Mouse (Mus musculus) layer of hippocampus, postnatal 10 days (tissue): ENCODE data around the gene Nanp. TPM values are rescaled to one million over a fixed set of nuclear protein-coding genes. Genes with fewer than 3 reads are reported as not detected.

Experiments
- DNase-seq, 2 experiments: peaks; one replicate each; pipeline ENCODE4 v3.0.0; 2021; ENCODE audit warnings: low spot score in 2 of 2
- long read RNA-seq: library from polyadenylated mRNA; stranded (forward); transcript quantifications from one replicate; pipeline ENCODE4 v2.0.0, GENCODE M21; 2023
- total RNA-seq, 2 experiments: library from RNA; stranded (reverse); gene quantifications; 2 replicates each; pipeline ENCODE4 v1.2.3; 2021

Nanp gene
- total RNA-seq, result 10 to 100 TPM; 17.2 to 17.3 TPM
- long read RNA-seq, transcript Nanp-201 (2 exons, 1,394 nt), result major isoform, 33 of 34 reads
- long read RNA-seq, partial matches to known transcripts, result 1 of 34 reads
- long read RNA-seq, other reads (novel, unspliced or antisense), result 0 of 34 reads

DNA sequence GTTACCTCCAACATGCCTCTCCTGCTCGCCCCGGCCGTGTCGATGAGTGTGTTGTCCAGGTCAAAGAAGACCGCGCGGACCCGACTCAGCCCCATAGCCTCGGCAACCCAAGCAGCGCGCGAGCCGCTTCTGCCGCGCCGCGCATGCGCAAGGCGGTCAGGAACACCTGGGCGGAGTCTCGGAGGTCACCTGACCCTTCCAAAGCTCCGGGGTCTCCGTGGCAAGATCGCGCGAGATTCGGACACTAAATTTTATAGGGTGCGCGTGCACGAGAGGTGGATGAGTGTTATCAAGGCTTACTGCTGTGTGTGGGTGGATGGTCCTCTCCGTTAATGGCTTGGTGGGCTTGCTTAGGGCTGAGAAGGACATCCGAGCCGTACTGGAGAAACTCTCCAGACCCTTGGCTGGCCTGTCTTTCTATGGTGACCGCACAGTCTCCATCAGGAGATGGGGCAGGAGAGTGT lies at the start of gene Nanp, which contains the start of gene Ninl:
Gene Nanp, minus strand, starts transcription at position 167 of the 464 bp plus-strand sequence.
Gene Ninl, minus strand, starts transcription at position 151 of the 464 bp plus-strand sequence.
- DNase-seq, result peak; percentile 92 to 93

- no peak for DNase-seq
Measured at GRCm38 (mm10) chr2:151056637-151057036, 17.4 kb upstream of the Nanp start.

DNA sequence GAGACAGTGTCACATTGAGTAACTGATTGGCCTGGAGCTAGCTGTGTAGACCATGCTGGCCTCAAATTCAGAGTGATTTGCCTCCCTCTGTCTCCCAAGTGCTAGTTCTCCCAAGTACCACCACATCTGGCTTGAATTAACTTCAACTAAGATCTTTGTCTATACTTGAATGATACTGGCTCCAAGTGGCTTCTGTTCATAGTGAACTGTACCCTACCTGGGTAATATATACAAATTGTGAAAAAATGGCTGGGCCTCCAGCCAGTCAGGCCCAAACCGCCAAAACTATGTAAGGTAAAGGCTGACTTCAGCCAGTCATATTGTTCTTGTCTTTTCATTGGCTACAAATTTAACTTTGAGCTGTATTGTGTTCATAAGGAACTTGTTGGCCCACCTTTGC lies 1.2 kb upstream of the Nanp start:
- no peak for DNase-seq

DNA sequence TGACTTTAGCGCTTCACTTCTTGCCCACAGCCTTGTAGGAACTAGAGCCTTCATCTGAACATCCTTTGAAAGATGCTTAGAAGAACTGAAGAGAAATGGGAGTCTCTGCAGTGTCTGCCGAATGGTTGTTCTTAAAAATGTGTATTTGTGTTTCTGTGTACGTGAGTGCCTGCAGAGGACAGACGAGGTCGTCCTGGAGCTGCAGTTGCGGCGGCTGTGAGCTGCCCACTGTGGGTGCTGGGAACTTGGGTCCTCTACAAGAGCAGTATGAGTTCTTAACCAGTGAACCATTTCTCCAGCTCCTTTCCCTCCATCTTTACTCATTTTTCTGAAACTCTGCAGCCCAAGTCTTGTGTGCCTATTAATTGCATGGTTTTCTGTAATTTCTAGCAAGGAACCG lies 528 bp upstream of the Nanp start:
- peak in 1 of 2 experiments; percentile 8 for DNase-seq

GRCm38 (mm10) chr2:151038811-151039222 lies 381 bp downstream of the Nanp start:
- no peak for DNase-seq

- peak in 1 of 2 experiments; percentile 10 for DNase-seq
Measured at GRCm38 (mm10) chr2:151037876-151038552, 1.2 kb downstream of the Nanp start.

DNA sequence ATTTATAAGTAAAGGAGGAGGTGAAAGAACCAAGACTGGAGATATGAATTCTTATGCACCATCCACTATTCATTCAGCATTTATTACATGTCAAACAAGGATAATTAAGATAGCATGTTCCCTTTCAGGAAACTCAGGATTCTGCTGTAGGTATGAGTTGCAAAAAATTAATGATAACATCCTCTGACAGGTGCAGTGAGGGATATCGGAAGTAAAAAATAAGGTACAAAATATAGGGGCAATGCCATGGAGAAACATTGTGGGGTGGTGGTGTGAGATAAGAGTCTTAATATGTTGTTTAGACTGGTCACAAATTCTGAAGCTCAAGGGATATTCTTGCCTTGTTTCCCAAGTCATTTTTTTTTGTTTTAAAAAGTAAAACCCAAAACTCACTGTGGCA lies 1.9 kb downstream of the Nanp start:
- DNase-seq, result no peak

GRCm38 (mm10) chr2:151036721-151037120 lies 2.5 kb downstream of the Nanp start:
- no peak for DNase-seq

DNA sequence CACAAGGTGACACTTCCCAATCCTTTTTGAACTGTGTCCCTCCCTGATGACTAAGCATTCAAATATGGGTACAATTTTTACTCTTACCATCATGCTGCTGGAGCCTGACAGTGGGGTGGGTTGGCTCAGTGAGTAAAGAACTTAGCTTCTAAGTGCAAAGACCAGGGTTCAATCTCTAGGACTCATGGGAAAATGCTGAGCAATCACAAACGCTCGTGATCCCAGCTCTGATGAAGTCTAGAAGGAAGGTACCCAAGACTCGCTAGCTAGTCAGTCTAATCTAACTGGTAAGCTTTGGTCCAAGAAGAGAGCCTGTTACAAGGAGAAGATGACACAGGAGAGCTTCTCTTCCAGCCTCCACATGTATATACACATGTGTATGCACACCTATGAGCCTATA lies 4.8 kb downstream of the Nanp start:
- DNase-seq, result no peak

DNA sequence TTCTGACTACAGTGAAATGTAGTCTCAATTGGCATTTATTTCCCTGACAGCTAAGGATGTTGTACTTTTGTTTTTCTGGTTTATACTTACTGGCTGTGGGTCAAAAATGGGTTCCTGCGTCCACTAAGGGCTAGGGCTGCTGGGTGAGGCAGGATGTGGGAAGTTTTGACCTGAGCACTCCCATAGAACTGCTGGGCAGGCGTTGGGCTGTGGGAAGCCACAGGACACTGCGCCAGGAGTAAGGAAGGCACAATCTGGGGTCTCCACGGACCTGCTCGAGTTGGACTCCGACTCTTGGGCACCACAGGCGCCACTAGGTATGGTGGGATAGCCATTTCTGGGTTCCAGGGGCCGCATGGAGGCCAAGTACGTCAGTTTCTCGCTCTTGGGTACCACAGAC lies 18.0 kb downstream of the Nanp start:
- DNase-seq, result no peak

DNA sequence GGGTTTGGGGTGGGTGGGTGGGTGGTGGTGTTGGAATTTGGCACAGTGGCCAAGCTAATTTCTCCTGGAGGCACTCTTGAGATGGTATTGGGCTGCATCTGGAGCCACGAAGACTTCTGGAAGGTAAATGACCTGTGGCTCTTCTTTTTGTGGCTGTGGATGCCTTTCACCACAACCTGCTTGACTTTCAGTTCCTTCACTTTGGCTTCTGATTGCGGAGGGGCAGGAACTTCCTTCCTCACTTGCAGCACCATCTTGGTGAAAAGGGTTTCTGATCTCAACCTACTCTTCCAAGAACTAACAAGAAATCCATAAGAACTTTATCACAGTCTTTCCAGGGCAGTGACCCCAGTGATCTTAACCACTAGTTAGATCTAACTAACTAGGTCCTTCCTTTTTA lies 23.9 kb downstream of the Nanp start:
- no peak for DNase-seq

GRCm38 (mm10) chr2:151011273-151011672 lies 27.9 kb downstream of the Nanp start:
- DNase-seq, result no peak

DNA sequence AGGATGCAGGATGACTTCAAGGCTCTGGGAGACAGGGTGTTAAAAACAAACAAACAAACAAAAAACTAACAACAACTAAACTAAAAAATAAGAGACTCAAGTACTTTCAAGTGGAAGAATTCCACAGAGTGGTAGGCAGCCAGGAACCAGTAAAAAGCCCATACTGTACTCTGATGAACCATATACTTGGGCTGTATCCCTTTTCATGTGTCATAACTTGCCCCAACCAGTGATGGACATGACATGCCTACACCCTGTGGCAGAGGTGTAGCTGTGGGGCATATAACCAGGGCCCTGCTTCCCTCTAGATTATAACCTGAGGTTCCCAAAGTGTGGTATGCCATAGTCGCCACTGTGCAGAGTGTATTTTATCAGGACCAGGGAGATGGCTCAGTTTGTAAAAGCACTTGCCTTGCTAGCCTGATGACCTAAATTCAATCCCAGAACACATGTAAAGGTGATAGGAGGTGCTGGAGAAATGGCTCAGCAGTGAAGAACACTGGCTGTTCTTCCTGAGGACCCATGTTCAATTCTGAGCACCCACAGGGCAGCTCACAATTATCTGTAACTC lies 29.6 kb downstream of the Nanp start:
- no peak for DNase-seq

DNA sequence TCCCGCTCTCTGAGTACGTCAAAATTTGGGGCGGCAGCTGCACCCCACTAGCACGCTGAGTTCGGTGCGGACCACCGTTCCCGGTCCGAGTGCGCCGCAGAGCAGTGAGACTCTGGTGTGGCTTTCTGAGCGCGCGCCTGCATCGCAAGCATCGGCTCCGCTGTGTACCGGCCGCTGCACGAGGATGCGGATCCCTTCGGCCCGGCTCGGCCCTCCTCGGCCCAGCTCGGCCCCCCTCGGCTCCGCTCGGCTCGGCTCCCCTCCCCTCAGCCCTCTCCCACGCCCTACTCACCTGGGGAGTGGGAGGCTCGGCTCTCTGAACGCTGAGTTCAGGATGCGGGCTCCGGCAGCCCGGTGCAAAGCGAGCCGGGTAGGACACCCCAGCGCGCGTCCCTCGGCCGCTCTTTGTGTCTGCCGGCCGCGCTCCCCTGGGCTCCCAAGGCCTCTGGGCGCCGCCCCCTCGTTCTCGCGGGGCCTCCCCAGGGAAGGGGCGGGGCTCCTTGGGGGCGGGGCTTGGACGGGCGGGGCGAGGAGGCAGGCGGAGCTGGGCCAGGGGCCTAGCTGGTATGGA lies 30.2 kb downstream of the Nanp start:
- peak; percentile 77 to 87 for DNase-seq

DNA sequence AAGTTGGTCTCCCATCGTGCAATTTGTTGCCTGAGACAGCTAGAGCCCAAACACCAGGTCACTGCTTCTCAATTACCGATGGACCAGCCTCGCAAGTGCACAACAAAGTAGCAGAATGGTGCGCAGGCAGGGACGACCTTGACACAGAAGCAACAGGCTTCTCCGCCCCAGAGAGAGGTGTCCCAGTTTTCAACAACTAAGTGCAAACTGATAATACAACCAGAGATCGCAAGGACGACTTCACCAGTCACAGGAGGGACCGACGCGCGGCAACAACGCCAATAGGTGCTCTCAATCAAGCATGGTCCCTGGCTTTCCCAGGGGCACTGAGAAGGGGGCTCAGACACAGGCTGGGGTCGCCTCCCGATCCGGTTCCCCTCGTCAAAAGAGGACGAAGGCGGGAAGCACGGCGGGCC lies 30.7 kb downstream of the Nanp start:
- no peak for DNase-seq

DNA sequence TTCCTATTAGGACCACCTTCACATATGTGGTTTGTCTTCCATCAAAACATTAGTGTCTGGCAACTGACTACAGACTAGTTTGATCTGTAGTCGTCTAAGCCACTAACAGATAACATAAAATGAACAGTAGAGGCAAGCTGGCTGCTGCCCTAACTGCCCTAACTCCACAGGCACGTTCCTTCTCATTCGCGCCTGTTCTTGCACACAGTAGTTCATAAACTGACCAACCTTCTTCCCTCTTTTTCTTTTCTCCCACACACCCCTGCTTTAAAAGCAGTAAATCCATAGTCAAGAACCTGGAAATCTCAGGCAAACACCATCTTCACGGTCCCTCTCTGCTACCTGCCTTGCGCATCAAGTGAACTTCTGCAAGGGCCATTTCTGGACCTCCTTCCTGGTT lies 31.2 kb downstream of the Nanp start:
- DNase-seq, result no peak

GRCm38 (mm10) chr2:151006281-151006945 lies 32.8 kb downstream of the Nanp start:
- no peak for DNase-seq

DNA sequence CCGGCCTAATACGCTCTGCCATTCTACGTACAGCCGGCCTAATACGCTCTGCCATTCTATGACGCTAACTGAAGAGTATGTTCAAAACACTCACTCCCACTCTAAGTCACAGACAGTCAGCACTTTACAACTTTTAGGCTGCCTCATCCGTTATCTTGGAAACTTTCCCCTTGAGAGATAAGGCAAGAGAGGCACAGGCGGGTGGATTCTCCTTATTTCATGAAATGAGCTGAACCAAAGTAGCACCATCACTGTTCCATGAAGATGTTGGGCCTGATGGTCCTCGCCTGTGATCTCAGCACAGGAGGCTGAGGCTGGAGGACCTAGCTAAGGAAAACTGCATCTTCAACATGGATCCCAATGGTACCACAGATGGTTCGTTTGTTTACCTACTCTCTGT lies 34.8 kb downstream of the Nanp start:
- DNase-seq, result no peak

DNA sequence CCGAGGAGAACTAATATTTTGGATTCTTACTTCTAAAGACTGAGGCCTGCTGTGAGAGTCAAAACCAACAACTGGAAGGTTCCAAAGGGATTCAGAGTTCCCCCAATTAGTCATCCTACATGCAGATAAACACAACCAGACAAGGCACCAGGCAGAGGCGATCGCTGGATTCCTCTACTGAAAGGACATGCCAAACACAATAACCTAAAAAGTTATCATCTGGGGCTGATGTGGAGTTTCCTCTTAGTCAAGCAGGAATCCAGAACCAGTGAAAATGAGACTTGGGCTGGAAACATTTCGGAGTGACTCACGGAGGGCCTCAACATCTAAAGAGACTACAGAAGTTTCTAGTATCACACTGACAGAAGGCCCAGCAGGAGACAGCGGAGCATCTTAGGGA lies 35.4 kb downstream of the Nanp start:
- DNase-seq, result no peak

GRCm38 (mm10) chr2:151001619-151002175 lies 37.5 kb downstream of the Nanp start:
- no peak for DNase-seq

- peak; percentile 65 to 78 for DNase-seq
Measured at GRCm38 (mm10) chr2:151000402-151001178, 38.6 kb downstream of the Nanp start.
